Mouse (Mus musculus): ENCODE data around the gene Cpa3. TPM values are rescaled to one million over a fixed set of nuclear protein-coding genes. Genes with fewer than 3 reads are reported as not detected.

Cpa3 gene
- 0.53 and 0.54 TPM in 2 replicates for polyA plus RNA-seq (2016; fragmentation: Nextera tagmentation; extraction: Ambion mirVana)

- H3K9ac ChIP-seq, result no peak within 1 kb of the TSS
- H3K4me1 ChIP-seq (replicated peaks), result no peaks in the 10 kb centered on the region
- H3K27me3 ChIP-seq (replicated peaks), result no peaks in the 10 kb centered on the region
- H3K4me2 ChIP-seq, result no peak within 1 kb of the TSS
- H3K36me3 ChIP-seq, result no peaks in the 10 kb centered on the region
- no peak within 1 kb of the TSS for H3K27ac ChIP-seq (ENCODE audit: poor library complexity, severe bottlenecking)
- no peaks in the 10 kb centered on the region for H3K9me3 ChIP-seq (replicated peaks)
- no peak within 1 kb of the TSS for H3K4me3 ChIP-seq
- 66% methylated on average over 3 of the region's 3 CpGs for WGBS
- ATAC-seq (ENCODE audit: insufficient number of reproducible peaks, low FRiP score), result no peak
Measured at GRCm38 (mm10) chr3:20242050-20242449, at the start of gene Cpa3. Gene Cpa3, minus strand, starts transcription at chr3:20242181.

DNA sequence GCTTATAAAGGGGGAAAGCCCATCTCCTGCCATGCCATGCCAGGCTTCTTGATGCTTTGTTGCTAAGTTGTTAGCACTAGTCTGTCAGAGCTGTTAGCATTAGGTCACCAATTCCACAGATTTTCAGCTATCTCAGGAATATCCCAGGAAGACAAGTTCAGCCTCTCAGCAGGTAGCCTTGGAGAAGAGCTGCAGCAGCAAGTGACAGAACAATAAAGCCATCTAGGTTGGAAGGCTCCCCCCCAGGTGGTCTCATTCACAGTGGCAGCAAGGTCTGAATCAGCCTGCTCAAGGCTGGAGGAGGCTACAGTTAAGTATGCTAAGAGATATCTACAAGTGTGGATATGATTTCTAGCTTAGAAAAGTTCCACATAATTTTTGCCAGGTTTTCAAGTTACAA lies 49.4 kb upstream of the Cpa3 start:
- Histone ChIP-seq H3K4me1 (replicated peaks) (no peaks in the 10 kb centered on the region), H3K4me3 (no peak overlapping the region), H3K36me3 (no peaks in the 10 kb centered on the region), H3K27ac (ENCODE audit: poor library complexity, severe bottlenecking) (no peak overlapping the region), H3K9ac (no peak overlapping the region), H3K4me2 (no peak overlapping the region), H3K27me3 (replicated peaks) (no peaks in the 10 kb centered on the region), H3K9me3 (replicated peaks) (no peaks in the 10 kb centered on the region)
- no peak for ATAC-seq (ENCODE audit: insufficient number of reproducible peaks, low FRiP score)

DNA sequence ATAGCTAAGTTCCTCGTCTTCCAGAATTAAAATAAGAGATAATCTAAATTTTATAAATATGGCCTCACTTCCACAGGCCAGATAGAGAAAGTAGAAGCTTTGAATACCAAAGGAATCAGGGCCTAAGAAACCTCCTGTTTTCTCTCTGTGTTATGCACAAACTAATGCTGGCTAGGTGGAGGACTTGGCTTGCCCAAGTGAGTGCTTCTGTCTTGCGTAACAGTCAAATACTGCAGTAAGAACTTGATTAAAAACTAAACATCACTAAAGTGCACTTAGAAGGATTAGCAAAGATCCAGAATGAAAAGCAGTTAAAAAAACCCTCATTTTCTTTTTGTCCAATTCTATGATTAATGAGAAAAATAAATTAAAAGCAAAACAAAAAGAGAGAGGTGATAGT lies 46.8 kb upstream of the Cpa3 start:
- no peak for ATAC-seq (ENCODE audit: insufficient number of reproducible peaks, low FRiP score)
- Histone ChIP-seq H3K4me1 (replicated peaks) (no peaks in the 10 kb centered on the region), H3K27me3 (replicated peaks) (no peaks in the 10 kb centered on the region), H3K9ac (no peak overlapping the region), H3K4me2 (no peak overlapping the region), H3K4me3 (no peak overlapping the region), H3K27ac (ENCODE audit: poor library complexity, severe bottlenecking) (no peak overlapping the region), H3K9me3 (replicated peaks) (no peaks in the 10 kb centered on the region), H3K36me3 (no peaks in the 10 kb centered on the region)
- 80% methylated on average over 2 of the region's 2 CpGs for WGBS

GRCm38 (mm10) chr3:20281796-20282195 lies 39.8 kb upstream of the Cpa3 start:
- H3K4me3 ChIP-seq, result no peak overlapping the region
- H3K36me3 ChIP-seq, result no peaks in the 10 kb centered on the region
- WGBS, result 63% methylated on average over 1 of the region's 1 CpGs
- no peaks in the 10 kb centered on the region for H3K27me3 ChIP-seq (replicated peaks)
- no peaks in the 10 kb centered on the region for H3K9me3 ChIP-seq (replicated peaks)
- no peak for ATAC-seq (ENCODE audit: insufficient number of reproducible peaks, low FRiP score)
- no peak overlapping the region for H3K27ac ChIP-seq (ENCODE audit: poor library complexity, severe bottlenecking)
- no peak overlapping the region for H3K9ac ChIP-seq
- no peaks in the 10 kb centered on the region for H3K4me1 ChIP-seq (replicated peaks)
- no peak overlapping the region for H3K4me2 ChIP-seq

DNA sequence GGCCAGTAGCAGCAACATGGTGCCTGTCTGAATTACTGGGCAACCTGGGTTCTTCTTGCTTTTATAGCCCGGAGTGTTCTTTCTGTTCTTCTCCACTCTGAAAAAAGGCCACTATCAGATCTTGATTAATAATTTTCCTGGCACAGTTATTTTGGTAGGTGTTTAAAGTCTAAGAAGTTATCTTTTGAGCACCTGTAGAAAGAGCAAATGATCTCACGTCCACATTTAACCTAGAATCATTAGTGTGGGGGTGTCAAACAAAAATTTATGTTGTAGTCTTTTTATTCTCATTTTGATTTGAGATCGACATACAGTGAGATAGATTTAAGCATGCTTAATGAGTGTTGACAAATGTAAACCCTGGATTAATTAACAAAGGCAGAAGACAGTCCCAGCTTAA lies 33.7 kb upstream of the Cpa3 start, which contains the start of gene Cpb1:
Gene Cpb1, minus strand, starts transcription at position 101 of the 400 bp plus-strand sequence.
- no peaks in the 10 kb centered on the region for H3K27me3 ChIP-seq (replicated peaks)
- no peak within 1 kb of the TSS for H3K27ac ChIP-seq (ENCODE audit: poor library complexity, severe bottlenecking)
- H3K36me3 ChIP-seq, result no peaks in the 10 kb centered on the region
- 79% methylated on average over 3 of the region's 3 CpGs for WGBS
- H3K9me3 ChIP-seq (replicated peaks), result no peaks in the 10 kb centered on the region
- H3K9ac ChIP-seq, result no peak within 1 kb of the TSS
- no peak within 1 kb of the TSS for H3K4me2 ChIP-seq
- H3K4me1 ChIP-seq (replicated peaks), result no peaks in the 10 kb centered on the region
- H3K4me3 ChIP-seq, result no peak within 1 kb of the TSS
- ATAC-seq (ENCODE audit: insufficient number of reproducible peaks, low FRiP score), result no peak

DNA sequence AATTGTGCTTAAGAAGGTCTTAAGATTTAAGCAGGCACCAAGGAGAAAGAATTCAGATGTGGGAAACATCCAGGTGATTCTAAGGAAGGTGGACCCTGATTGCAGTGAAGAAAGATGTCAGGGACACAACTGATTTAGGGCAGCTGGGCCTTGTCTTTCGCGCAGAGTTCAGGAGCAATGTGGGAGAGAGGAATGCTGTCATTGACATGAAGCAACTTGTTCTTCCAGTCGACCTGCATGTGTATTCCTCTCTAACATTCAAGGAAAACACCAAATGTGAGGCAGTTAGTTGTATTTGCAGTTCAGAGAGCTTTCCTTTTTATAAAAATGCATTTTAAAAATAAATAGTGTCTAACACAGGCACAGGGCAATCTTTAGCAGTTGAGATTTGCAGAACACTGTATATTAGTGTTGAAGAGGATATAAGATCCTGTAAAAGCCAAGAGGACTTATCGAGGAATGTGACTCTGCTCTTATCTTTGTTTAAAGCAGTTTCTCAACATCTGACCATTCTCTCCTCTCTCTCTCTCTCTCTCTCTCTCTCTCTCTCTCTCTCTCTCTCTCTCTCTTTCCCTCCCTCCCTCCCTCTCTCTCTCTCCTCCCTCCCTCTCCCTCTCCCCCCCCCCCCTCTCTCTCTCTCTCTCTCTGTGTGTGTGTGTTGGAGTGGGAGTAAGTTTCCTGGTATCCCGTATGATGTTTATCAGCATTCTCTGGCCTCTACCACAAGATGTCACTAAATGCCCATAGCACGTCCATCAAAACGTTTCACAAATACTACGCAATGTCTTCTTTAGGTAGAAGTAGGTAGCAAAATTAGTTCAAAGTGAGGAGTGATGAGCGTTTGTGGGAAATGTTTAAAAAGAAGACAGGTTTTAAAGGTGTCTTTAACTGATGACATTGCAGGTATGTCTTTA lies 12.8 kb upstream of the Cpa3 start:
- 25% methylated on average over 9 of the region's 9 CpGs for WGBS
- no peak overlapping the region for H3K4me3 ChIP-seq
- H3K27me3 ChIP-seq (replicated peaks), result no peaks in the 10 kb centered on the region
- H3K4me2 ChIP-seq, result no peak overlapping the region
- H3K9me3 ChIP-seq (replicated peaks), result no peaks in the 10 kb centered on the region
- peaks cover 6% of the 10 kb centered on the region for H3K4me1 ChIP-seq (replicated peaks)
- H3K36me3 ChIP-seq, result no peaks in the 10 kb centered on the region
- no peak for ATAC-seq (ENCODE audit: insufficient number of reproducible peaks, low FRiP score)
- 0 out of 2 replicates have a peak overlapping the region, but pooled peaks have one; percentile 18 for H3K27ac ChIP-seq (ENCODE audit: poor library complexity, severe bottlenecking)
- H3K9ac ChIP-seq, result no peak overlapping the region

GRCm38 (mm10) chr3:20243913-20244312 lies 1.9 kb upstream of the Cpa3 start:
- H3K27me3 ChIP-seq (replicated peaks), result no peaks in the 10 kb centered on the region
- no peaks in the 10 kb centered on the region for H3K9me3 ChIP-seq (replicated peaks)
- H3K36me3 ChIP-seq, result no peaks in the 10 kb centered on the region
- H3K4me1 ChIP-seq (replicated peaks), result no peaks in the 10 kb centered on the region
- H3K9ac ChIP-seq, result no peak overlapping the region
- ATAC-seq (ENCODE audit: insufficient number of reproducible peaks, low FRiP score), result no peak
- WGBS, result 72% methylated on average over 1 of the region's 1 CpGs
- no peak overlapping the region for H3K4me3 ChIP-seq
- H3K4me2 ChIP-seq, result no peak overlapping the region
- no peak overlapping the region for H3K27ac ChIP-seq (ENCODE audit: poor library complexity, severe bottlenecking)

DNA sequence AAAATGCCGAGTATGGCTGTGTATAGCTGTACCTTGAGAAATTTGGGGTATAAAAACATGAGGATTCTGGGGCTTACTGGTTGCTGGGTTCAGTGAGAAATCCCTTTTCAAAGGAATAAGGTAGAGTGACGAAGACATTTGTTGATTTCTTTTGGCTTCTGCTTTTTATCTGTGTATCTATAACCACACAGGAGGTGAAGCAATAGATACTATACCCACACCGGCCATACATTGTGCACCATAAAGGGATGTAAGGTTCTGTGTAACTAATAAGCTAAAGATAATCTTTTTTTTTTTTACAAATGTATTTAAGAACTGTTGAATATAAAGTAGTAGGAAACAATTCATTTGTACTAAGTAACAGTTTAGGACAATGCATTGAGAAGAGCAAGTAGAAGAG lies 2.2 kb downstream of the Cpa3 start:
- ATAC-seq (ENCODE audit: insufficient number of reproducible peaks, low FRiP score), result no peak
- no peak overlapping the region for H3K4me2 ChIP-seq

GRCm38 (mm10) chr3:20236965-20237364 lies 5.0 kb downstream of the Cpa3 start:
- WGBS, result 28% methylated on average over 1 of the region's 1 CpGs
- Histone ChIP-seq H3K9ac (no peak overlapping the region), H3K4me2 (no peak overlapping the region), H3K4me1 (replicated peaks) (no peaks in the 10 kb centered on the region), H3K4me3 (no peak overlapping the region), H3K27me3 (replicated peaks) (no peaks in the 10 kb centered on the region), H3K27ac (ENCODE audit: poor library complexity, severe bottlenecking) (peak overlapping the region; percentile 57; the same call in 1 of the 2 replicates), H3K36me3 (no peaks in the 10 kb centered on the region), H3K9me3 (replicated peaks) (no peaks in the 10 kb centered on the region)
- ATAC-seq (ENCODE audit: insufficient number of reproducible peaks, low FRiP score), result no peak; the same call in 1 of the 2 replicates

More for the DNA sequence above, 2.2 kb downstream of the Cpa3 start:
- Histone ChIP-seq H3K27ac (ENCODE audit: poor library complexity, severe bottlenecking) (no peak overlapping the region), H3K9me3 (replicated peaks) (no peaks in the 10 kb centered on the region), H3K4me1 (replicated peaks) (no peaks in the 10 kb centered on the region), H3K36me3 (no peaks in the 10 kb centered on the region), H3K9ac (no peak overlapping the region), H3K27me3 (replicated peaks) (no peaks in the 10 kb centered on the region), H3K4me3 (no peak overlapping the region)
- 82% methylated on average over 3 of the region's 3 CpGs for WGBS

DNA sequence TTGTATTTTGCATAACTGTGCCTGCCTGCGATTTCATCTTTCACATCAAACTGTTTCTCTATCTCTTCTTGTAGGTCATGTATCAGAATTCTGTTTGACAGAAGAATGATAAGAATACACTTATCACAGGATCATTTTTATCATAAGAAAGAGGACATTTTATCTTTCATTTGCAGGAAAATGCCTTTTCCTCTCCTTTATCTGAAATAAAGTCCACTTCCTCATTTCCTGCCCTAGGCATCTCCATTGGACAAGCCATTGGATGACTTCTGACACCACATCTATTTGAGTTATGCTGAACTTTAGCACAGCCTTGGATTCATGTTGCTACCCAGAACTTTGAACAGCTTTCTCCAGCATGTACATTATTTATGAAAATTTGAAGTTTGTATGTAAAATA lies 13.0 kb downstream of the Cpa3 start:
- H3K4me1 ChIP-seq (replicated peaks), result no peaks in the 10 kb centered on the region
- no peak for ATAC-seq (ENCODE audit: insufficient number of reproducible peaks, low FRiP score)
- H3K27ac ChIP-seq (ENCODE audit: poor library complexity, severe bottlenecking), result no peak overlapping the region
- no peaks in the 10 kb centered on the region for H3K9me3 ChIP-seq (replicated peaks)
- H3K27me3 ChIP-seq (replicated peaks), result no peaks in the 10 kb centered on the region
- H3K9ac ChIP-seq, result no peak overlapping the region
- no peak overlapping the region for H3K4me3 ChIP-seq
- H3K36me3 ChIP-seq, result no peaks in the 10 kb centered on the region
- whole genome bisulfite sequencing, result 73% methylated on average over 1 of the region's 1 CpGs
- H3K4me2 ChIP-seq, result no peak overlapping the region

GRCm38 (mm10) chr3:20225429-20225828 lies 16.6 kb downstream of the Cpa3 start:
- Histone ChIP-seq H3K27me3 (replicated peaks) (no peaks in the 10 kb centered on the region), H3K4me2 (no peak overlapping the region), H3K4me3 (no peak overlapping the region), H3K4me1 (replicated peaks) (no peaks in the 10 kb centered on the region), H3K27ac (ENCODE audit: poor library complexity, severe bottlenecking) (no peak overlapping the region), H3K9me3 (replicated peaks) (no peaks in the 10 kb centered on the region), H3K9ac (no peak overlapping the region), H3K36me3 (no peaks in the 10 kb centered on the region)
- WGBS, result 66% methylated on average over 2 of the region's 2 CpGs
- ATAC-seq (ENCODE audit: insufficient number of reproducible peaks, low FRiP score), result no peak

Measured in heart, embryonic 12.5 days (tissue).